Mouse (Mus musculus) lung, embryonic 15.5 days (tissue): ENCODE measurements around the gene Ubr1. TPM values are rescaled to one million over a fixed set of nuclear protein-coding genes. Genes with fewer than 3 reads are reported as not detected.
"Not testable (repeated sequence)": the region's sequence is repeated elsewhere in the genome, so short reads cannot be mapped to it uniquely, and the experiment has no call there.

Experiments
- ATAC-seq: fragments of 200-750 bp; cut with Nextera tagmentation; 2 replicates; pipeline ENCODE4 v1.8.0; 2017; ENCODE audit warnings: moderate number of reproducible peaks, borderline replicate concordance; ENCODE audit not compliant: low FRiP score, low TSS enrichment; ENCODE audit errors: extremely low read depth
- H3K27ac ChIP-seq: fragments of 300-500 bp; sonication (generic); 2 replicates; pipeline ENCODE4 v1.5.1; 2015; ENCODE audit warnings: moderate library complexity, mild to moderate bottlenecking, inconsistent platforms
- H3K27me3 ChIP-seq: fragments of 300-500 bp; sonication (generic); 2 replicates; pipeline ENCODE4 v1.6.1; 2015; ENCODE audit warnings: inconsistent platforms
- H3K36me3 ChIP-seq: fragments of 300-500 bp; sonication (generic); 2 replicates; pipeline ENCODE4 v1.6.1; 2015; ENCODE audit warnings: inconsistent platforms
- H3K4me1 ChIP-seq: fragments of 300-500 bp; sonication (generic); 2 replicates; pipeline ENCODE4 v1.6.1; 2015; ENCODE audit warnings: inconsistent platforms
- H3K4me2 ChIP-seq: fragments of 300-500 bp; sonication (generic); 2 replicates; pipeline ENCODE4 v1.6.1; 2015; ENCODE audit warnings: inconsistent platforms, mild to moderate bottlenecking, moderate library complexity
- H3K4me3 ChIP-seq: fragments of 300-500 bp; sonication (generic); 2 replicates; pipeline ENCODE4 v1.5.1; 2015; ENCODE audit warnings: mild to moderate bottlenecking, inconsistent platforms
- H3K9ac ChIP-seq: fragments of 300-500 bp; sonication (generic); 2 replicates; pipeline ENCODE4 v1.6.1; 2015; ENCODE audit warnings: inconsistent platforms
- H3K9me3 ChIP-seq: fragments of 300-500 bp; sonication (generic); 2 replicates; pipeline ENCODE4 v1.6.1; 2016; ENCODE audit warnings: inconsistent platforms
- WGBS: fragments of 180-500 bp; shearing (Covaris S2); methylation state at CpG from one replicate; pipeline ENCODE4 v1.1.7; 2015; 5-methylcytosine and 5-hydroxymethylcytosine counted together
- polyA plus RNA-seq: library from polyadenylated mRNA; unstranded; fragments of >200 nt; fragmentation: Nextera tagmentation; extraction: Ambion mirVana; gene quantifications from 2 replicates; pipeline ENCODE4 v1.2.1, GENCODE M21; 2015

Gene Ubr1
- polyA plus RNA-seq, 1 experiment from 2014 or later = 29.4 TPM

DNA sequence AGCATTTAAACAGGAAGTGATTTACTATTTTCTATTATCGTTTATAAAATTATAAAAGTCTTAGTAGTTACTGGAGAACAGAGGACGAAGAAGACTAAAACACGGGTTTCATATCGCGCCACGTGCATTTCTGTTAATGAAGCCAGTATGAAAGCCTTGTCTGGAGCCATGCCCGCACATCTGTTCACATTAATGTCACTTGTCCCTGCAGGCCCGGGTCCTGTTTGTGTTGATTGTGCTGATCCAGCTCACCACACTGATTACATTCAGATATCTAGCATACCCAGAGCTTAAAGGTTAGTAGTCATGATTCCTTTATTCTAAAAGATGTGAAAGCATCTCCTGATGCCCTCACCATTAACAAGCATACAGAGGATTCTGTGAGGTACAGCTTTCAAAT is 28.3 kb upstream of the Ubr1 start:
- Histone ChIP-seq H3K4me2 (no peak overlapping the region), H3K9ac (no peak overlapping the region), H3K4me3 (no peak overlapping the region), H3K27me3 (no peaks in the 10 kb centered on the region), H3K9me3 (no peaks in the 10 kb centered on the region), H3K36me3 (no peaks in the 10 kb centered on the region), H3K4me1 (no peaks in the 10 kb centered on the region), H3K27ac (no peak overlapping the region)
- no peak for ATAC-seq
- WGBS = 75% methylated on average over 8 of the region's 8 CpGs

DNA sequence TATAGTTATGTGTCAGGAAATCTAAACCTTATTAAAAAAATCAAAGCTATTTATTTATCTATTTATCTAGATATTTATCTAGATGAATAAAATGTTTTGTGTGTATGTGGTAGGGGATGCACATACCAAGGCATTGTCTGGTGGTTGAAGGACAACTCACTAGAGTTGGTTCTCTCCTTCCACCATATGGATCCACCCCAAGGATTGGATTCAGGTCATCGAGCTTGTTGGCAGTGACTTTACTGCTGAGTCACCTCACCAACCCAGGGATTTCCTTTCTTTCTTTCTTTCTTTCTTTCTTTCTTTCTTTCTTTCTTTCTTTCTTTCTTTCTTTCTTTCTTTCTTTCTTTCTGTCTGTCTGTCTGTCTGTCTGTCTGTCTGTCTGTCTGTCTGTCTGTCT is 26.1 kb upstream of the Ubr1 start:
- H3K4me2 ChIP-seq, ATAC-seq, H3K9ac ChIP-seq, H3K4me1 ChIP-seq, H3K27me3 ChIP-seq, H3K9me3 ChIP-seq, H3K27ac ChIP-seq, H3K4me3 ChIP-seq, H3K36me3 ChIP-seq: not testable (repeated sequence)
- WGBS = 77% methylated on average over 1 of the region's 1 CpGs

DNA sequence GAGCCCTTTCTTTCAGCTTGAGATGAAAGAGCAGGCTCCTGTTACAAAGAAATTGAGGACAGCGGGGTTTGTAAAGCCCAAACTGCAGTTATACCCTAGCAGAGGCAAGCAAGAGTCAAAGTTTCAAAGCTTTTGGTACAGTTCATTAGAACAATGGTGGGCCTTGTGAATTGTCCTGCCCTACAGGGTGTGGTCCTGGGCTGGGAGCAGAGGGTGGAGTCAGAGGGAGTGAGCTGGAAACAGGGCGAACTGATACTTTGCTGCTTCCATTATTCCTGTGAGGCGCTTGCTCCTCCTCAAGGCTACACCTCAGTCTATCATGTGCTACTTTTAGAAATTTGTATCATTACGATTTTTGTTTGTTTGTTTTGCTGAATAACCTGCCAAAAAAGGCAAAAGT is 20.7 kb upstream of the Ubr1 start:
- WGBS = 62% methylated on average over 4 of the region's 4 CpGs
- Histone ChIP-seq H3K4me1 (no peaks in the 10 kb centered on the region), H3K27me3 (no peaks in the 10 kb centered on the region), H3K4me3 (no peak overlapping the region), H3K36me3 (no peaks in the 10 kb centered on the region), H3K9me3 (no peaks in the 10 kb centered on the region), H3K27ac (no peak overlapping the region), H3K9ac (no peak overlapping the region), H3K4me2 (no peak overlapping the region)
- ATAC-seq = no peak

DNA sequence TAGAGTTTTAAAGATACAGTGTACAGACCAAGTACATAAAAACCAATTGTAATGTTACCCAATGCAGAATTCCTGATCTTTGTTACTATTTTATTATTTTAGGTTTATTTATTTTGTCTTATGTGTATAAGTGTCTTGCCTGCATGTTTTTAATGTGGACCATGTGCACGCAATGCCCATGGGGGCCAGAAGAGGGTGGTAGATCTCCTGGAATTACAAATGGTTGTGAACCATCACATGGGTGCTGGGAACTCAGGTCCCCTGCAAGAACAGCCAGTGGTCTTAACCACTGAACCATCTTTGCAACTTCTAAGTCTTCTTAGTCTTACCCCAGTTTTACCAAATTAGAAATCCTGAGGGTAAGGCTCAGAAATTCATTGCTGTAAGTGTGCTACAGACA is 14.7 kb upstream of the Ubr1 start:
- H3K4me1 ChIP-seq = no peaks in the 10 kb centered on the region
- 98% methylated on average over 1 of the region's 1 CpGs for WGBS
- H3K36me3 ChIP-seq = no peaks in the 10 kb centered on the region
- no peak overlapping the region for H3K9ac ChIP-seq
- H3K27me3 ChIP-seq = no peaks in the 10 kb centered on the region
- no peak overlapping the region for H3K4me2 ChIP-seq
- no peaks in the 10 kb centered on the region for H3K9me3 ChIP-seq
- H3K27ac ChIP-seq = no peak overlapping the region
- no peak for ATAC-seq
- H3K4me3 ChIP-seq = no peak overlapping the region

DNA sequence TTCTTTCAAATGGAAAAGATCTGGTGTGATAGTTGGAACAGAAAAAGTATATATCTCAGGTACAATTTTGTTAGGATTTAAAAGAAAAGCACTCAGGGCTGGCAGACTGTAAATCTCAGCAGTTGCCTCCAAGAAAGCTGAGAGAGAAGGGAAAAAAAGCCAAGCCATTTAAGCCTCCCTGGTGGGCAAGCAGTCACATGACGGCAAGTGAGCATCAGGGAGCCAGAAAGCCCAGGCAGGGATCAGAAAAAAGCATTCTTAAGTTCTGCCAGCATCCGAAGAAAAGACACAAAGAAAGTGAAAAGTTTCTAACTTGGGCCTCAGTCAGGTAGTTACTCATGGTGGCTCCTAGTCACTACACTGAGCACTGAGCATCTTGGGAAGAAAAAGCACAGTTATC is 13.1 kb upstream of the Ubr1 start:
- 31% methylated on average over 2 of the region's 2 CpGs for WGBS
- no peak for ATAC-seq
- H3K4me3 ChIP-seq = no peak overlapping the region
- no peak overlapping the region for H3K27ac ChIP-seq
- H3K4me1 ChIP-seq = no peaks in the 10 kb centered on the region
- H3K9me3 ChIP-seq = no peaks in the 10 kb centered on the region
- no peak overlapping the region for H3K4me2 ChIP-seq
- no peak overlapping the region for H3K9ac ChIP-seq
- no peaks in the 10 kb centered on the region for H3K27me3 ChIP-seq
- H3K36me3 ChIP-seq = no peaks in the 10 kb centered on the region

DNA sequence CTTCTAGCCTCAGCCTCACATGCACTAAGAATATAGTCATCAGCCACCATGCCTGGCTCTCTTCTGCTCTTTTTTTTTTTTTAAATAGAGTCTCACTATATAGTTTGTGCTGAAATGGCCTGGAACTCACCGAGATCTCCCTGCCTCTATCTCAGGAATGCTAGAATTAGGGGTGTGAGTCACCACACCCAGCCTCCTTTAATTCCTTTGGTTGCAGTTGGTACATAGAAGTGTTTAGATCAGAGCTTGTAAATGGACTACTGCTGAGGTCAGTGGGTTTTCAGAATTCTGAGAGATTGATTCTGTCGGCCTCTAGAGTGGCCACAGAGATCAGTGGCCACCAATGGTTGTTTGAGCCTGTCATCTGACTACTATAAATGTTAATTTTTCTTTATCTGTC is 10.3 kb upstream of the Ubr1 start:
- H3K4me2 ChIP-seq = no peak overlapping the region
- no peaks in the 10 kb centered on the region for H3K27me3 ChIP-seq
- H3K9ac ChIP-seq = no peak overlapping the region
- H3K27ac ChIP-seq = no peak overlapping the region
- no peaks in the 10 kb centered on the region for H3K4me1 ChIP-seq
- WGBS = 49% methylated on average over 2 of the region's 2 CpGs
- no peak for ATAC-seq
- no peaks in the 10 kb centered on the region for H3K9me3 ChIP-seq
- no peak overlapping the region for H3K4me3 ChIP-seq
- H3K36me3 ChIP-seq = no peaks in the 10 kb centered on the region

DNA sequence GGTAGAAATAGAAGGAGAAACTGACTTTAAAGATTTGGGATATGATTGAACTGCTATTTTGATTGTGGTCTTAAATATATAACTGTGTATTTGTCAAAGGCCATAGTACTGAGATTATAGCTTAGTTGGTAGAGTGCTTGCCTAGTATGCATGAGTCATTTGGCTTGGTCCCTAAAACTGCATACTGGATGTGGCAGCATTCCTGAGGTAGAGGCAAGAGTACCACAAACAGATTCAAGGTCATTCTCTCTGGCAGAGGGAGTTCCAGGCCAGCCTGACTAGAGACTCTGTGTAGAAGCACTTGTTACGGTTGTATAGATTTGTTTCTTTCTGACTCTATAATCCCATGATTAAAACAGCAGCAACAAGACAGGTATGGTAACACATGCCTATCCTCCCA is 9.3 kb upstream of the Ubr1 start:
- 91% methylated on average over 1 of the region's 1 CpGs for WGBS
- no peaks in the 10 kb centered on the region for H3K4me1 ChIP-seq
- no peak overlapping the region for H3K9ac ChIP-seq
- H3K4me2 ChIP-seq = no peak overlapping the region
- no peaks in the 10 kb centered on the region for H3K36me3 ChIP-seq
- H3K9me3 ChIP-seq = no peaks in the 10 kb centered on the region
- H3K4me3 ChIP-seq = no peak overlapping the region
- H3K27ac ChIP-seq = no peak overlapping the region
- no peaks in the 10 kb centered on the region for H3K27me3 ChIP-seq
- no peak for ATAC-seq

DNA sequence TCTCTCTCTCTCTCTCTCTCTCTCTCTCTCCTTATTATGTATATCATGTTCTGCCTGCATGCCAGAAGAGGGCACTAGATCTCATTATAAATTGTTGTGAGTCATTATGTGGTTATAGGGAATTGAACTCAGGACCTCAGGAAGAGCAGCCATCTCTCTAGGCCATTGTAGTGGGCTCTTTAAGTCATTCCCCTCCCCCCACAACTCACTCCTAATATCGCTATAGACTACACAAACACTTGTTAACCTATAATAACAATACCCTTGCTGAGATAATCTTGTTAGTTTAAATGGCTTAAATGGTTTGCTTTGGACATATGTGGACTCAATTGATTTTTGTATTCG is 8.2 kb upstream of the Ubr1 start:
- Histone ChIP-seq H3K4me2 (no peak overlapping the region), H3K9ac (no peak overlapping the region), H3K27ac (no peak overlapping the region), H3K27me3 (no peaks in the 10 kb centered on the region), H3K4me1 (no peaks in the 10 kb centered on the region), H3K9me3 (no peaks in the 10 kb centered on the region), H3K36me3 (no peaks in the 10 kb centered on the region), H3K4me3 (no peak overlapping the region)
- WGBS = 39% methylated on average over 2 of the region's 2 CpGs
- ATAC-seq = no peak

DNA sequence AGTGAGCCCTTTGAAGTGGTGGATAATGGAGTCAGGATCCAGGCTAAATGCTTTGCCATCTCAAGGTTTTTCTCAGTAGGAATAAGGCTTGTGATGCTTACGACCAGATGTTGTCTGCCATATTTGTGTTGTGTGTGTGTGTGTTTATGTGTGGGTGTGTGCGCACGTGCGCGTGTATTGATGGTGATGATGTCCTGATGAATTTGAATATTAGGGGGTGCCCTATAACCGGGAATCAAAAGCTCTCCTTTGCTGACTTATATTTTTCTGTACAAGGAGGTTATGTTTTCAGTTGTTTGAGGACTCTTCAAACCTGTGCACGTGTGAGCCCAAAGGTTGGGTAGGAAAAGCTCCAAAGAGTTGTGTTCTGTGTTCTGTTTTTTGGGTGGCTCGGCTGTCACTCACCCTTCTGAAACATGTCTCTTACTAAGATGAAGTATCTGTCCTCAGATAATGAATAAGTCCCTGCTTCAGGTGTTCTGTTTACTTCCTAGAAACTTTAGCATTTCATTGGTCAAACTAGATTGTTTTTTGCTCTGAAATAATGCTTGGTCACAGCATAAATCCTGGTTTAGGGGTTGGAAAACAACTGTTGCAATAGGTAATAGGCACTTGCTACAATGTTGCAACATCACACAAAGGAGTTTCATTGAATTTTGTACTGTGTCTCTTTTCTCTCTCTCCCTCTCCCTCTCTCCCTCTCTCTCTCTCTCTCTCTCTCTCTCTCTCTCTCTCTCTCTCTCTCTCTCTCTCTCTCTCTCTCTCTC is 7.6 kb upstream of the Ubr1 start:
- peak overlapping the region; percentile 96 for H3K4me2 ChIP-seq
- 0 out of 2 replicates have a peak, but pooled peaks cover 2% of the 10 kb centered on the region for H3K27me3 ChIP-seq
- H3K9ac ChIP-seq = peak overlapping the region; percentile 79; the same call in 1 of the 2 replicates
- 75% methylated on average over 8 of the region's 8 CpGs for WGBS
- H3K4me3 ChIP-seq = peak overlapping the region; percentile 77
- no peaks in the 10 kb centered on the region for H3K36me3 ChIP-seq
- no peak for ATAC-seq
- H3K4me1 ChIP-seq = no peaks in the 10 kb centered on the region
- no peaks in the 10 kb centered on the region for H3K9me3 ChIP-seq
- no peak overlapping the region for H3K27ac ChIP-seq

DNA sequence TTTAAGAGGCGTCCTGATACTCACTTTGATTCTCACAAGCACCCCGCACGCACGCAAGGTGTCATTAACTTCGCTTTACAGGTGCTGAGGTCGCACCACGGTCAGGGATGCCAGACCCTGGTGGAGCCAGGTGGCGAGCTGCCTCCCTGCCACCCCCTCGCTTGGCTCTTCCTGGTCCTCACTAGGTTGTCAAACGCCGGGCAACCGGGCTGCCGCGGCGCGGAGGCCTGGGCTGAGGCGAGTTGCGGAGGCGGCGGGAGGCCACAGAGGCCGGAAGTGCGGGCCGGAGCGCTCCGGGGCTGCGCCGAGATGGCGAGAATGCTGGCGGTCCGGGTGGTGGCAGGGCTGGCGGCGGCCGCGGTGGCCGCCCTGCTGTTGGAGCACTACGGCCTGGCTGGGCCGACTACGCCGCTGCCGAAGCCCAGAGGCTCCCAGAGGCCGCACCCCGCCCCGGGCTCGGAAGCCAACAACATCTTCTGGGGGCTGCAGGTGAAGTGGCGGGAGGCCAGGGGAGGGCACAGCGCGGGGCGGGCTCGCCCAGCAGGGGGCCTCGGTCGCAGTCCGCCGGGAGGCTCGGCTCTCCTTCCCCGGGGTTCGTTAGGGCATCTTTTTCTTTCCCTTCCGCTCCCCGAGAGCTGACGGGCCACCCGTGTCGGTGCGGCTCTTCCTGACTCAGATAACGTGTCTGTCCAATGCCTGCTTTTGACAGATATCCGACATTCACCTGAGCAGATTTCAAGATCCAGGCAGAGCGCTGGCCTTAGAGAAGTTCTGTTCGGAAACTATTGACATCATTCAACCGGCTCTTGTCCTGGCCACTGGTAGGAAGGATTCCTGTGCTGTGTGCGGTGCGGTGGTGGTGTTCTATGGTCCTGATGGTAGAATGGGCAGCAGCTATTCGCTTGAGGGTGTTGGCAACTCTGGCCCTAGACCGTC is 6.7 kb upstream of the Ubr1 start, which contains the start of gene Tmem62:
Tmem62 (plus strand) TSS at position 28 of the 936 bp plus-strand sequence.
- Histone ChIP-seq H3K4me1 (no peaks in the 10 kb centered on the region), H3K9me3 (no peaks in the 10 kb centered on the region), H3K36me3 (no peaks in the 10 kb centered on the region), H3K4me3 (peak within 1 kb of the TSS; percentile 77), H3K27me3 (0 out of 2 replicates have a peak, but pooled peaks cover 5% of the 10 kb centered on the region), H3K27ac (peak within 1 kb of the TSS; percentile 82), H3K9ac (peak within 1 kb of the TSS; percentile 79), H3K4me2 (peak within 1 kb of the TSS; percentile 96)
- peak; percentile 89 for ATAC-seq
- under 1% methylated on average over 67 of the region's 71 CpGs for WGBS

DNA sequence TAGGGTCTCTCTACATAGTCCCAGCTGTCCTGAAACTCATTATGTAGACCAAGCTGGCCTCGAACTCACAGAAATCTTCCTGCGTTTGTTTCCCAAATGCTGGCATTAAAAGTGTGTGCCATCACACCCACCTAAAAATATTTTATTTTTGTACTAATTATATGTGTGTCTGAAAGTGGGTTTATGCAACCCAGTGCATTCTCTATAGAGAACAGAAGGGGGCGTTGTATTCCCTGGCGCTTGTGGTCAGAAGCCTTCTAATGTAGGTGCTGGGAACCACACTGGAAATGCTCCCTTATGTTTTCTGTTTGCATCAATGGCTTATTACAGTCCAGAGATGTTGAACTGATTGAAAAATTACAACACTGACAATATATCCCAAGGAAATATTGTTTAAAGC is 5.8 kb upstream of the Ubr1 start:
- Histone ChIP-seq H3K4me2 (peak overlapping the region; percentile 96; the same call in 1 of the 2 replicates), H3K9me3 (no peaks in the 10 kb centered on the region), H3K4me1 (no peaks in the 10 kb centered on the region), H3K27me3 (0 out of 2 replicates have a peak, but pooled peaks cover 5% of the 10 kb centered on the region), H3K27ac (no peak overlapping the region), H3K9ac (no peak overlapping the region), H3K4me3 (no peak overlapping the region), H3K36me3 (no peaks in the 10 kb centered on the region)
- ATAC-seq = no peak
- 51% methylated on average over 4 of the region's 4 CpGs for WGBS

DNA sequence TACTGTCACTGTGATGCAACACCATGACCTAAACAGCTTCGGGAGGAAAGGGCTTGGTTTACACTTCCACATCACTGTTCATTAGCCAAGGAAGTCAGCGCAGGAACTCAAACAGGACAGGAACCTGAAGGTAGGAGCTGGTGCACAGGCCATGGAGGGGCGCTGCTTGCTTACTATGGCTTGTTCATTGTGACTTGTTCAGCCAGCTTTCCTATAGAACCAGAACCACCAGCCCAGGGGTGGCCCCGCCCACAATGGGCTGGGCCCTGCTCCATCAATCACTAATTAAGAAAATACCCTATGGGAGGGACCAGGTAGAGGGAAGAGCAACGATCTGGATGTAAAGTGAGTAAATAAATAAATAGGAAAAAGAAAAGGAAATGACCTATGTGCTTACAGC is 2.4 kb upstream of the Ubr1 start:
- Histone ChIP-seq H3K9me3 (no peaks in the 10 kb centered on the region), H3K4me1 (peaks cover 10% of the 10 kb centered on the region; the same call in 1 of the 2 replicates), H3K4me2 (peak overlapping the region; percentile 10; the same call in 1 of the 2 replicates), H3K36me3 (no peaks in the 10 kb centered on the region), H3K4me3 (no peak overlapping the region), H3K27me3 (0 out of 2 replicates have a peak, but pooled peaks cover 5% of the 10 kb centered on the region), H3K9ac (no peak overlapping the region), H3K27ac (no peak overlapping the region)
- 16% methylated on average over 5 of the region's 5 CpGs for WGBS
- ATAC-seq = no peak
